Mouse (Mus musculus) liver, embryonic 16.5 days (tissue): ENCODE measurements around the gene Tifa. TPM values are rescaled to one million over a fixed set of nuclear protein-coding genes. Genes with fewer than 3 reads are reported as not detected.

Experiments used
- ATAC-seq: fragments of 200-750 bp; cut with Nextera tagmentation; 2 replicates; pipeline ENCODE4 v1.8.0; 2017; ENCODE audit warnings: low read depth, mild to moderate bottlenecking, moderate number of reproducible peaks, moderate library complexity
- H3K27ac ChIP-seq: fragments of 300-500 bp; sonication (generic); 2 replicates; pipeline ENCODE4 v1.5.1; 2014; ENCODE audit warnings: mild to moderate bottlenecking, low read length
- H3K27me3 ChIP-seq: fragments of 300-500 bp; sonication (generic); 2 replicates; pipeline ENCODE4 v1.6.1; 2014; ENCODE audit warnings: low read depth, low read length, mixed read lengths; ENCODE audit not compliant: control insufficient read depth, insufficient read depth
- H3K36me3 ChIP-seq: fragments of 300-500 bp; sonication (generic); 2 replicates; pipeline ENCODE4 v1.6.1; 2014; ENCODE audit warnings: mild to moderate bottlenecking; ENCODE audit not compliant: control insufficient read depth, insufficient read depth
- H3K4me1 ChIP-seq: fragments of 300-500 bp; sonication (generic); 2 replicates; pipeline ENCODE4 v1.6.1; 2014; ENCODE audit warnings: low read depth, low read length, mixed read lengths; ENCODE audit not compliant: control insufficient read depth
- H3K4me2 ChIP-seq: fragments of 300-500 bp; sonication (generic); 2 replicates; pipeline ENCODE4 v1.6.1; 2014; ENCODE audit warnings: low read depth, low read length, mixed read lengths
- H3K4me3 ChIP-seq: fragments of 300-500 bp; sonication (generic); 2 replicates; pipeline ENCODE4 v1.5.1; 2014; ENCODE audit warnings: low read depth, mild to moderate bottlenecking, low read length
- H3K9ac ChIP-seq: fragments of 300-500 bp; sonication (generic); 2 replicates; pipeline ENCODE4 v1.6.1; 2014; ENCODE audit warnings: low read depth, low read length
- H3K9me3 ChIP-seq: fragments of 300-500 bp; sonication (generic); replicated peaks from 2 replicates; pipeline ENCODE4 v1.6.1; 2016; ENCODE audit warnings: low read length; ENCODE audit not compliant: control insufficient read depth
- WGBS: fragments of 180-500 bp; shearing (Covaris S2); extraction: QIAGEN DNeasy Blood & Tissue Kit; methylation state at CpG from one replicate; pipeline ENCODE4 v1.1.7; 2014; ENCODE audit not compliant: insufficient replicate concordance; 5-methylcytosine and 5-hydroxymethylcytosine counted together
- polyA plus RNA-seq: library from polyadenylated mRNA; unstranded; fragments of >200 nt; fragmentation: Nextera tagmentation; extraction: Ambion mirVana; gene quantifications from 2 replicates; pipeline ENCODE4 v1.2.1, GENCODE M21; 2015

Gene Tifa
- polyA plus RNA-seq, 1 experiment from 2014 or later: 14.6 TPM

DNA sequence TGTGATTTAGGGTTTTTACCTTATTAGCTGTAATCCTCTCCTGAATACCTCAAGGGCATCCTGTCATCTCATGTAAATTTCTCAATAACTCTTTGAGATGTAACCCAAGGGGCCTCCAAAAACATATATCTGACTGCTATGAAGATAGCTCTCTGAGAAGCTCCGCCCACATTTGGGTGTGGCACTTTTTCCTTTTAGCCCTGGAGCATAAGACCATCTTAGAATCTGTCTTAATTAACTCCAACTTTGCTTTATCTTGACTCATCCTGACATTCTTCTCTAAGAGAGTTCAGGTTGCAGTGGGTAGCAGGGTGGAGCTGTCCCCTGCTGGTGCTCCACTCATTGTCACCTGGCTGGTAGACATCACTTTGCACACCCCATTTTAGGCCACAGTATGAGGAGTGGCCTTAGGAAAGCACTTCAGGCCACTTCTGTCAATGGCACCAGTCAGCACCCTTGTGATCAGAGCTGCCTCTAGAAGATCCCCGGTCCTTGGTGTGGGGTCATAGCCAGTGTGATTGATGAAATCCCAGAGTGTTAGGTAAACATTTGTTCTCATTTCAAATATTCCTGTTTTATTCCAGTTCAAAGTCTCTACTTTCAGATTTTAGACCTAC is 53.8 kb downstream of the Tifa start:
- Histone ChIP-seq H3K9ac (no peak overlapping the region), H3K4me1 (peaks cover 16% of the 10 kb centered on the region), H3K4me3 (no peak overlapping the region), H3K9me3 (peaks cover 4% of the 10 kb centered on the region), H3K36me3 (no peaks in the 10 kb centered on the region), H3K27me3 (no peaks in the 10 kb centered on the region), H3K4me2 (no peak overlapping the region), H3K27ac (no peak overlapping the region)
- WGBS: 47% methylated on average over 2 of the region's 2 CpGs
- ATAC-seq: peak; percentile 61

DNA sequence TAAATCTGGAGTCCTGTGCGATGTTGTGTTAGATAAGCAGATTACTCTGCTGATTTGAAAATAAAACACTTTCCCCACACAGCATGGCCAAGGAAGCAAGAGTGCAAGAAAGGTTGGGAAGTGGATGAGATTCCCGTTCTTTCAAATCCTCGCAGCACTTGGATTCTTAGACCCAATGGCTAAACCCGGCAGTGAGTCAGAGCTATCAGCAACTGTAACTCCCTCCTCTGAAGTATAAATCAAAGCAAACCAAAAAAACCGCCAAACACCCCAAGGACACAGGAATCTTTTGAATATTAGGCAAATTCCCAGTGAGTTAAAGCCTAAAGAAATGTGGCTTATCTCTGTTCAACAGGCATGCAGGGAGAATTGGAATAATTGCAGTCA is 54.3 kb downstream of the Tifa start:
- no peak overlapping the region for H3K4me2 ChIP-seq
- H3K9me3 ChIP-seq: peaks cover 4% of the 10 kb centered on the region
- WGBS: 64% methylated on average over 5 of the region's 5 CpGs
- H3K4me1 ChIP-seq: peaks cover 16% of the 10 kb centered on the region
- no peak overlapping the region for H3K27ac ChIP-seq
- no peaks in the 10 kb centered on the region for H3K27me3 ChIP-seq
- no peak overlapping the region for H3K9ac ChIP-seq
- no peaks in the 10 kb centered on the region for H3K36me3 ChIP-seq
- H3K4me3 ChIP-seq: no peak overlapping the region
- no peak for ATAC-seq

DNA sequence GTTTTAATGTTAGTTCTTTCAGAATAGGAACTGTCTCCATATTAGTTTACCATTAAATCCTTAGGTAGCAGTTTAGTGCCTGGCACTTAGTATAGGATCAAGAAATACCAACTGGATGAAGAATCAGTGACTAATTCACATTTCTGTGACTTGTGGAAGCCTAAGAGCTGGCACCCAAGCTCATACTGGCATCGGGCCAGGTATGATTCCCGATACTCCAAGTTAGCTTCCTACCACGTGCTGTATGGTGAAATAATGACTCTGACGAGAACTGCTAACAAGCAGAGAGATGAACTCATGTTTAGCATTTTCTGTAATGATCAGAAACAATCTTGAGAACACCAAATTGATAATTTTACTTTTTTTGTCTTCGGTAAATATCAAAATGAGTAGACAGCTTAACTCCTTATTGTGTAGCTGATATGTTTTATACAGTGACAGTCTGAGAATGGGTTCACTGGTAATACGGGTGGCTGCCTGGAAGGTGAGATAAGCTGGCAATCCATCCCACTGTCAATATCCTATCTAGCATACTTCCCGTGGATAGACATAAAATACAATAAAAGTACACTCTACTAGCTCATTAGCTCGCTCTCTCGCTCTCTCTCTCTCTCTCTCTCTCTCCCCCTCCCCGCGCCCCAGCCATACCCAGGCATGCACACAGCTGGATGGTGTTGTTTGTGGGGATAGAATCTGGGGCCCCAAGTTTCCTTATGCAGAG is 58.6 kb downstream of the Tifa start:
- WGBS: 45% methylated on average over 11 of the region's 11 CpGs
- H3K4me1 ChIP-seq: peaks cover 35% of the 10 kb centered on the region
- H3K36me3 ChIP-seq: no peaks in the 10 kb centered on the region
- no peak overlapping the region for H3K4me2 ChIP-seq
- peaks cover 4% of the 10 kb centered on the region for H3K9me3 ChIP-seq
- no peak overlapping the region for H3K4me3 ChIP-seq
- peak; percentile 61 for ATAC-seq
- H3K27me3 ChIP-seq: no peaks in the 10 kb centered on the region
- H3K9ac ChIP-seq: no peak overlapping the region
- H3K27ac ChIP-seq: 0 out of 2 replicates have a peak overlapping the region, but pooled peaks have one; percentile 8

DNA sequence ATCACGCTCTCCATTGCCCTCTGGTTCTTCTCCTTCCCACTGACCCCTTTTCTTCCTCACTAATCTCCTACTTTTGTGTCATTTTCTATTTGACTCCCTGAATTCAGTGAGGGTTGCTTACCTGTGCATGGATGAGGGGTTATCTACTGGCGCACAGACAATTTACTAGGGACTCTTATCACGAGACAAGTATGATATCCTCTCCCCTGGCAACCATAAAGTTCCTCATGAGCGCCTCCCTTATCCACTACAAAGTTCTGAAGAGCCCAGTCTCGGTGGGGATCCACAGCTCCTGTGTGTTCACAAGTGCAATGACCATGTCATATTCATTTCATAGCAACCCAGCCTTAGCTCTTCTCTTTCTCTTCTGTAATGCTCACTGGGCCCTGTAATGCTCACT is 60.3 kb downstream of the Tifa start:
- H3K9me3 ChIP-seq: peaks cover 4% of the 10 kb centered on the region
- no peak overlapping the region for H3K4me3 ChIP-seq
- H3K27ac ChIP-seq: 0 out of 2 replicates have a peak overlapping the region, but pooled peaks have one; percentile 58
- H3K36me3 ChIP-seq: no peaks in the 10 kb centered on the region
- no peaks in the 10 kb centered on the region for H3K27me3 ChIP-seq
- H3K4me1 ChIP-seq: peaks cover 31% of the 10 kb centered on the region
- ATAC-seq: peak; percentile 82
- H3K4me2 ChIP-seq: peak overlapping the region; percentile 24
- no peak overlapping the region for H3K9ac ChIP-seq
- WGBS: 39% methylated on average over 5 of the region's 5 CpGs

DNA sequence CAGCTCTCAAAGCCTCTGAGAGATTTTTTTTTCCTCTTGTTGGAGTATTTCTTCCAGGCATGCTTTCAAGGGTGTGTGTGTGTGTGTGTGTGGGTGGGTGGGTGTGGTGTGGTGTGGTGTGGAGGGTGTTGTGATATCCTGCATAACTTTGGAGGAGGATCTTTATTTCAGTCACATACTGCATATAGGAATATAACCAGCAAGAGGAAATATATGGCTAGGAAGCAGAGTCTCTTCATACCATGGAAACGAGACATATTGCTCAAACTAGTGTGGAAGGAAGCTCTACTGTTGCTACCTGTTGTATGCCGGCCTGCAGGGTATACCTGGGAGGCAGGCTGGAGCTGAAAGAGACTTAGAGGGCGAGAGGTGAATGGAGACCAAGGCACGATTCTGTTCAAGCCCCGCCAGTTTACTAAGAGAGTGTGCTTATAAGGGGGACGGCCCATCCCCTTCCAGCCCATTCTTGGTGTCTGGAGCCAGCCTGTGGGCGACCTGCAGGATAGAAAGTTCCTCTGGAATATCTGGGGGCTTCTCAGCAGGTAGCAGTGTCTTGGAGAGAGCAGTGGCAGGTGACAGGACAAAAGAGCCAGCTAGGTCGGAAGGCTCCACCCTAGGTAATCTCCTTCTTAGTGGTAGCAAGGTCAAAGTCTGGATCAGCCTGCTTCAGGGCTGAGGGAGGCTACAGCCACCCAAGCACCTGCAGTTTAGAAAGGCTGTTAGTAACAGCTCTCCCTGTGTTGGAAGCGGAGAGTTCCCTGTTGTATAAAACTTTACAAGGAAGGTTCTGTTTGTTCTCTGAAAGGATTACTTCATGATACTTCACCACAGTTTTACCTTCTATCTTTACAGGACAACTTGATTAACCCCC is 61.4 kb downstream of the Tifa start:
- no peaks in the 10 kb centered on the region for H3K27me3 ChIP-seq
- 63% methylated on average over 9 of the region's 9 CpGs for WGBS
- H3K36me3 ChIP-seq: no peaks in the 10 kb centered on the region
- H3K9me3 ChIP-seq: peaks cover 3% of the 10 kb centered on the region
- H3K4me3 ChIP-seq: no peak overlapping the region
- no peak overlapping the region for H3K9ac ChIP-seq
- peak overlapping the region; percentile 55 for H3K27ac ChIP-seq
- H3K4me1 ChIP-seq: peaks cover 31% of the 10 kb centered on the region
- no peak for ATAC-seq
- no peak overlapping the region for H3K4me2 ChIP-seq

DNA sequence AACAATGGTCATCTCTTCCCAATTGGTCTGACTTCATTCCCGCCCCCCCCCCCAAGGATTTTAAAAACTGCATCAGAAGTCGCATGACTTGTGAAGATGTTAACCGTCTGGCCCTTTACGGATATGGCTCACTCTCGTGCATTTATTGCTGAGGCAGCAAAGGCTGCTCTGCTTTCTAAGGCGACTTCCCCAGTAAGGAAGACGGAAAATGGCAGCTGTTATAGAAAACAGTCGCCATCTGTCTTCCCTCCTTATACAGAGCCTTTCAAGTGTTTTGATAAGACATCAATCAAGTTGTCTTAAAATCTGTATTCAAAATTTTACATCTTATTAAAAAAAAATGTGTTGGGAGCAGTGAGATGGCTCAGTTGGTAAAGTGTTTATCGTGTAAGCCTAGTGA is 63.1 kb downstream of the Tifa start:
- H3K4me2 ChIP-seq: no peak overlapping the region
- no peak overlapping the region for H3K9ac ChIP-seq
- H3K27ac ChIP-seq: no peak overlapping the region
- H3K9me3 ChIP-seq: no peaks in the 10 kb centered on the region
- H3K27me3 ChIP-seq: no peaks in the 10 kb centered on the region
- no peaks in the 10 kb centered on the region for H3K36me3 ChIP-seq
- 74% methylated on average over 9 of the region's 9 CpGs for WGBS
- no peak for ATAC-seq
- no peak overlapping the region for H3K4me3 ChIP-seq
- H3K4me1 ChIP-seq: peaks cover 31% of the 10 kb centered on the region

DNA sequence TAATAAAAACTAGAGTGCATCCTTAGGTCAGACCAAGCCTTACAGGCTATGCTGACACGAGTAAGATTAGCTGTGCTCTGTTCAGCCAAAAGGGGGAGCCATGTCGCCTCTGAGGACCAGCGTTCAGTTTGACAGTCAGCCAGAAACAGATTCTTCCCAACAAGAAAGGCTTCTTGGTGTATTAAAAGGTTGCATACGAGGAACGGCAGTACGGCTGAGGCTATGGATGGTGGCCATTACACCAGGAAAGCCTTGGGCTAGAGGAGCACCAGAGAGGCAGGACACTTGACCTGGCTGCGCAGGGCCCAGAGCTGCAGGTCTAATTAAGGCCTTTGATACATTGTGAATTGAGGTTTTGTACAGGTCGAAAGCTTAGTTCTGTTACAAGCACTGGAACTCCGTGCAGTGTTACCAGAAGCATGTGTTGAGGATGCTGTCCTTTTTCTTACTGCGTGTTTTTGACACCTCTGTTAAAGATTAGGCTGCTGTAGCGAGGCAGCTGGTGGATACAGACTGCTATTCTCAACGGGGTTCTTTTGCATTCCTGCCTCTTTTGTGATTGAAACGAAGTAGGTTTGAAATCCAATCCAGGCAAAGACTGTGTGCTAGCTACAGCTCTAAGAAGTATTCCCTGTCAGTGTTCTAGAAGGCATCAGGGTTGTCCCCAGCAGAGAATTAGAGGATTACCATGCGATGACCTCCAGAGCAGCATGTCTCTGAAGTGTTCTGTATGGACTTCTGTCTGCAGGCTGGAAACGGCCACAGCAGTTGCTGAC is 64.0 kb downstream of the Tifa start:
- Histone ChIP-seq H3K4me1 (peaks cover 29% of the 10 kb centered on the region), H3K4me3 (no peak overlapping the region), H3K4me2 (no peak overlapping the region), H3K27ac (no peak overlapping the region), H3K9me3 (no peaks in the 10 kb centered on the region), H3K27me3 (no peaks in the 10 kb centered on the region), H3K9ac (no peak overlapping the region), H3K36me3 (no peaks in the 10 kb centered on the region)
- ATAC-seq: peak; percentile 51
- 39% methylated on average over 15 of the region's 15 CpGs for WGBS

DNA sequence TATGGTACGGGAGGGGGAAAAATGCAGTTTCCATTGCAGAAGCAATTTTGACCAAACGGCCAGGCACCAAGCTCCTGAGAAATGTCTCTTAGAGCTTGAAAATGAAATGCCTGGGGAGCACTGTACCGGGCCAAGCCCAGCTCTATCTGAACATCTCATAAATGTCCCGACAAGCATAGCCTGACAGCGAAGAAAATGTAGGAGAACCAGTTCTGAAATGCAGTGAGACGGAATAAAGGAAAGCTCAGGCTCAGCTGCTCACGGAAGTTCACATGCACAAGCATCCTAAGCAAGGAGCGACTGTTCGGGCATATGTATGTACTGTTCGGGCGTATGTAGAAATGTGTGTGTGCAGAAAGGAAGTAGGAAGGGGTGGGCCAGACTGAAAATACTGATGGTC is 71.7 kb downstream of the Tifa start:
- no peak for ATAC-seq
- Histone ChIP-seq H3K27me3 (no peaks in the 10 kb centered on the region), H3K4me3 (no peak overlapping the region), H3K9me3 (no peaks in the 10 kb centered on the region), H3K4me2 (no peak overlapping the region), H3K9ac (no peak overlapping the region), H3K4me1 (no peaks in the 10 kb centered on the region), H3K36me3 (peaks cover 1% of the 10 kb centered on the region), H3K27ac (no peak overlapping the region)
- 87% methylated on average over 11 of the region's 11 CpGs for WGBS
